Mouse (Mus musculus): Measurements from ENCODE around the gene Kap. TPM values are rescaled to one million over a fixed set of nuclear protein-coding genes. Genes with fewer than 3 reads are reported as not detected.
"Not testable (repeated sequence)": the region's sequence is repeated elsewhere in the genome, so short reads cannot be mapped to it uniquely, and the experiment has no call there.

Gene Kap
- polyA plus RNA-seq, 1 experiment from 2014 or later: not detected

- H3K9ac ChIP-seq (ENCODE audit: low read depth, low read length): no peak overlapping the region
- H3K9me3 ChIP-seq (ENCODE audit: control insufficient read depth): no peaks in the 10 kb centered on the region
- TF ChIP-seq CTCF (IDR thresholded peaks at IDR 0.05; ENCODE audit: low read depth): no peak
- no peak overlapping the region for H3K27ac ChIP-seq (ENCODE audit: low read depth, low read length)
- no peaks in the 10 kb centered on the region for H3K4me1 ChIP-seq (replicated peaks; ENCODE audit: control insufficient read depth, insufficient read depth, low read length)
- 86% methylated on average over 1 of the region's 1 CpGs for WGBS
- no peaks in the 10 kb centered on the region for H3K27me3 ChIP-seq (replicated peaks; ENCODE audit: control insufficient read depth, insufficient read depth, low read length)
- H3K36me3 ChIP-seq (ENCODE audit: control insufficient read depth, insufficient read depth): no peaks in the 10 kb centered on the region
- H3K4me3 ChIP-seq (ENCODE audit: low read depth, low read length): no peak overlapping the region
- ATAC-seq: no peak
- no peak overlapping the region for H3K4me2 ChIP-seq (replicated peaks; ENCODE audit: low read depth)
These were observed 14.8 kb upstream of the Kap start for GRCm38 (mm10) chr6:133868381-133868780.

- no peaks in the 10 kb centered on the region for H3K36me3 ChIP-seq (ENCODE audit: control insufficient read depth, insufficient read depth)
- TF ChIP-seq CTCF (IDR thresholded peaks at IDR 0.05; ENCODE audit: low read depth): no peak
- H3K4me3 ChIP-seq (ENCODE audit: low read depth, low read length): no peak overlapping the region
These were observed 2.3 kb upstream of the Kap start for GRCm38 (mm10) chr6:133855871-133856270.

GRCm38 (mm10) chr6:133849359-133849758 is 4.2 kb downstream of the Kap start:
- no peak for ATAC-seq
- TF ChIP-seq CTCF (IDR thresholded peaks at IDR 0.05; ENCODE audit: low read depth): no peak
- H3K27ac ChIP-seq (ENCODE audit: low read depth, low read length): no peak overlapping the region
- no peaks in the 10 kb centered on the region for H3K36me3 ChIP-seq (ENCODE audit: control insufficient read depth, insufficient read depth)
- no peaks in the 10 kb centered on the region for H3K27me3 ChIP-seq (replicated peaks; ENCODE audit: control insufficient read depth, insufficient read depth, low read length)
- no peak overlapping the region for H3K4me3 ChIP-seq (ENCODE audit: low read depth, low read length)
- H3K9me3 ChIP-seq (ENCODE audit: control insufficient read depth): no peaks in the 10 kb centered on the region
- no peak overlapping the region for H3K4me2 ChIP-seq (replicated peaks; ENCODE audit: low read depth)
- 71% methylated on average over 2 of the region's 2 CpGs for WGBS
- no peak overlapping the region for H3K9ac ChIP-seq (ENCODE audit: low read depth, low read length)
- H3K4me1 ChIP-seq (replicated peaks; ENCODE audit: control insufficient read depth, insufficient read depth, low read length): no peaks in the 10 kb centered on the region

More at GRCm38 (mm10) chr6:133855871-133856270, 2.3 kb upstream of the Kap start:
- Histone ChIP-seq H3K9me3 (ENCODE audit: control insufficient read depth) (no peaks in the 10 kb centered on the region), H3K4me2 (replicated peaks; ENCODE audit: low read depth) (no peak overlapping the region), H3K9ac (ENCODE audit: low read depth, low read length) (no peak overlapping the region), H3K27me3 (replicated peaks; ENCODE audit: control insufficient read depth, insufficient read depth, low read length) (no peaks in the 10 kb centered on the region), H3K27ac (ENCODE audit: low read depth, low read length) (no peak overlapping the region), H3K4me1 (replicated peaks; ENCODE audit: control insufficient read depth, insufficient read depth, low read length) (no peaks in the 10 kb centered on the region)
- ATAC-seq: no peak
- 72% methylated on average over 2 of the region's 2 CpGs for WGBS

- H3K9ac ChIP-seq (ENCODE audit: low read depth, low read length); H3K36me3 ChIP-seq (ENCODE audit: control insufficient read depth, insufficient read depth); H3K4me2 ChIP-seq (replicated peaks; ENCODE audit: low read depth); H3K4me1 ChIP-seq (replicated peaks; ENCODE audit: control insufficient read depth, insufficient read depth, low read length); H3K27ac ChIP-seq (ENCODE audit: low read depth, low read length); H3K27me3 ChIP-seq (replicated peaks; ENCODE audit: control insufficient read depth, insufficient read depth, low read length); ATAC-seq; H3K9me3 ChIP-seq (ENCODE audit: control insufficient read depth); H3K4me3 ChIP-seq (ENCODE audit: low read depth, low read length): not testable (repeated sequence)
- WGBS: 85% methylated on average over 6 of the region's 6 CpGs
These were observed 4.7 kb downstream of the Kap start for GRCm38 (mm10) chr6:133848861-133849260.

- H3K27me3 ChIP-seq (replicated peaks; ENCODE audit: control insufficient read depth, insufficient read depth, low read length); H3K4me3 ChIP-seq (ENCODE audit: low read depth, low read length); H3K36me3 ChIP-seq (ENCODE audit: control insufficient read depth, insufficient read depth); H3K4me1 ChIP-seq (replicated peaks; ENCODE audit: control insufficient read depth, insufficient read depth, low read length); H3K27ac ChIP-seq (ENCODE audit: low read depth, low read length); H3K9ac ChIP-seq (ENCODE audit: low read depth, low read length); H3K4me2 ChIP-seq (replicated peaks; ENCODE audit: low read depth); ATAC-seq; H3K9me3 ChIP-seq (ENCODE audit: control insufficient read depth): not testable (repeated sequence)
- WGBS: 81% methylated on average over 29 of the region's 29 CpGs
These were observed 15.1 kb downstream of the Kap start for GRCm38 (mm10) chr6:133838296-133838995.

GRCm38 (mm10) chr6:133812342-133812741 is 41.2 kb downstream of the Kap start:
- no peak for ATAC-seq
- H3K9ac ChIP-seq (ENCODE audit: low read depth, low read length): no peak overlapping the region
- WGBS: 42% methylated on average over 1 of the region's 1 CpGs
- no peak overlapping the region for H3K27ac ChIP-seq (ENCODE audit: low read depth, low read length)
- H3K36me3 ChIP-seq (ENCODE audit: control insufficient read depth, insufficient read depth): no peaks in the 10 kb centered on the region
- TF ChIP-seq CTCF (IDR thresholded peaks at IDR 0.05; ENCODE audit: low read depth): peak; percentile 60
- no peaks in the 10 kb centered on the region for H3K4me1 ChIP-seq (replicated peaks; ENCODE audit: control insufficient read depth, insufficient read depth, low read length)
- H3K4me3 ChIP-seq (ENCODE audit: low read depth, low read length): no peak overlapping the region
- H3K9me3 ChIP-seq (ENCODE audit: control insufficient read depth): no peaks in the 10 kb centered on the region
- no peaks in the 10 kb centered on the region for H3K27me3 ChIP-seq (replicated peaks; ENCODE audit: control insufficient read depth, insufficient read depth, low read length)
- no peak overlapping the region for H3K4me2 ChIP-seq (replicated peaks; ENCODE audit: low read depth)

Other genes starting within 250 kb of the Kap start
- gene Etv6, start 181.9 kb upstream of the Kap start, polyA plus RNA-seq (2015; fragmentation: Nextera tagmentation; extraction: Ambion mirVana): 7.8 and 9.4 TPM in 2 replicates